Mouse (Mus musculus): ENCODE measurements around the gene Galntl6.

Galntl6 gene

GRCm38 (mm10) chr8:58258577-58259315, 653.7 kb downstream of the Galntl6 start:
- in situ Hi-C loops (cut with MboI) = no loop called here

- in situ Hi-C loops (cut with MboI) = no loop called here
Measured at GRCm38 (mm10) chr8:58253620-58254019, 658.8 kb downstream of the Galntl6 start.

- in situ Hi-C loops (cut with MboI) = no loop called here
Measured at GRCm38 (mm10) chr8:58244830-58245229, 667.6 kb downstream of the Galntl6 start.

- in situ Hi-C loops (cut with MboI) = no loop called here
Measured at GRCm38 (mm10) chr8:58234220-58234619, 678.2 kb downstream of the Galntl6 start.

GRCm38 (mm10) chr8:58228725-58229124, 683.7 kb downstream of the Galntl6 start:
- in situ Hi-C loops (cut with MboI) = no loop called here

GRCm38 (mm10) chr8:58217885-58218284, 694.6 kb downstream of the Galntl6 start:
- in situ Hi-C loops (cut with MboI) = no loop called here

- in situ Hi-C loops (cut with MboI) = no loop called here
Measured at GRCm38 (mm10) chr8:58189694-58190093, 722.7 kb downstream of the Galntl6 start.

GRCm38 (mm10) chr8:58146961-58147360, 765.5 kb downstream of the Galntl6 start:
- in situ Hi-C loops (cut with MboI) = no loop called here

GRCm38 (mm10) chr8:58086733-58087132, 825.7 kb downstream of the Galntl6 start:
- in situ Hi-C loops (cut with MboI) = no loop called here

GRCm38 (mm10) chr8:58084931-58085330, 827.5 kb downstream of the Galntl6 start:
- in situ Hi-C loops (cut with MboI) = no loop called here

GRCm38 (mm10) chr8:58081715-58082114, 830.7 kb downstream of the Galntl6 start:
- in situ Hi-C loops (cut with MboI) = no loop called here

GRCm38 (mm10) chr8:58074611-58075010, 837.8 kb downstream of the Galntl6 start:
- in situ Hi-C loops (cut with MboI) = no loop called here

GRCm38 (mm10) chr8:58073733-58074132, 838.7 kb downstream of the Galntl6 start:
- in situ Hi-C loops (cut with MboI) = no loop called here

- in situ Hi-C loops (cut with MboI) = no loop called here
Measured at GRCm38 (mm10) chr8:58032271-58032670, 880.2 kb downstream of the Galntl6 start.

- in situ Hi-C loops (cut with MboI) = no loop called here
Measured at GRCm38 (mm10) chr8:58025558-58025957, 886.9 kb downstream of the Galntl6 start.

- in situ Hi-C loops (cut with MboI) = no loop called here
Measured at GRCm38 (mm10) chr8:58025094-58025493, 887.3 kb downstream of the Galntl6 start.

GRCm38 (mm10) chr8:58023426-58024176, 888.8 kb downstream of the Galntl6 start:
- in situ Hi-C loops (cut with MboI) = no loop called here

- in situ Hi-C loops (cut with MboI) = no loop called here
Measured at GRCm38 (mm10) chr8:57989428-57990171, 922.8 kb downstream of the Galntl6 start.

GRCm38 (mm10) chr8:57977372-57977771, 935.1 kb downstream of the Galntl6 start:
- in situ Hi-C loops (cut with MboI) = no loop called here

- in situ Hi-C loops (cut with MboI) = no loop called here
Measured at GRCm38 (mm10) chr8:57974093-57974492, 938.3 kb downstream of the Galntl6 start.

GRCm38 (mm10) chr8:57972832-57973231, 939.6 kb downstream of the Galntl6 start:
- in situ Hi-C loops (cut with MboI) = no loop called here

GRCm38 (mm10) chr8:57966676-57967075, 945.8 kb downstream of the Galntl6 start:
- in situ Hi-C loops (cut with MboI) = no loop called here

GRCm38 (mm10) chr8:57965508-57965907, 946.9 kb downstream of the Galntl6 start:
- in situ Hi-C loops (cut with MboI) = no loop called here
